Mouse (Mus musculus) granulocyte monocyte progenitor cell, adult 5-6 weeks (primary cell): ENCODE results near the gene Ccdc28b. TPM values are rescaled to one million over a fixed set of nuclear protein-coding genes. Genes with fewer than 3 reads are reported as not detected.
A peak's percentile ranks its signal among the peaks of the same experiment; 100 is the strongest.

Source experiments
- ATAC-seq: replicated peaks from 2 replicates; pipeline ENCODE4 v1.8.0; 2016; ENCODE audit warnings: mild to moderate bottlenecking, moderate TSS enrichment, inconsistent platforms; ENCODE audit not compliant: poor library complexity, severe bottlenecking
- total RNA-seq, 2 experiments: library from RNA; stranded (forward) in 1 of 2; stranded (reverse) in 1 of 2; fragments of 200-712, 200-1000 nt in 1 of 2; fragments of >200 nt in 1 of 2; fragmentation: Nextera tagmentation in 1 of 2; gene quantifications; 2 replicates each; pipeline ENCODE4 v1.2.3; 2014 to 2017

Ccdc28b gene
- total RNA-seq, 2 experiments from 2014 or later = 44.7 to 65.8 TPM

GRCm38 (mm10) chr4:129586943-129587342, 36.8 kb downstream of the Ccdc28b start:
- ATAC-seq = no peak

DNA sequence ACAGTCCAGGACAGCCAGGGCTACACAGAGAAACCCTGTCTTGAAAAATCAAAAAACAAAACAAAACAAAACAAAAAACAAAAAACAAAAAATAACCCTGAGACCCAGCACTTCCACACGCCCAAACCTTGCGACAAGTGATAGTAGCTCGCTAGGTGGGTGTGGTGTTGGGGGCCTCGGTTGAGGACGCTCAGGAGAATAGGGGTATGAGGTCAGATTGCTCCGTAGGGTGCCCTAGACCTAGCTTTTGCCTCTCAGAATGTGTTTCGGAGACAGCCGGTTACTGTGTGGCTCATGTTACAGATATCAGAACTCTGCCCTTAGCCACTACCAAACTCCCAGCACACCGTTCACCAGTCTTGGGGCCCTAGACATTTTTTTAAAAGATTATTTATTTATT, 38.0 kb downstream of the Ccdc28b start:
- no peak for ATAC-seq

GRCm38 (mm10) chr4:129584884-129585608, 38.7 kb downstream of the Ccdc28b start:
- peak; percentile 82 for ATAC-seq

DNA sequence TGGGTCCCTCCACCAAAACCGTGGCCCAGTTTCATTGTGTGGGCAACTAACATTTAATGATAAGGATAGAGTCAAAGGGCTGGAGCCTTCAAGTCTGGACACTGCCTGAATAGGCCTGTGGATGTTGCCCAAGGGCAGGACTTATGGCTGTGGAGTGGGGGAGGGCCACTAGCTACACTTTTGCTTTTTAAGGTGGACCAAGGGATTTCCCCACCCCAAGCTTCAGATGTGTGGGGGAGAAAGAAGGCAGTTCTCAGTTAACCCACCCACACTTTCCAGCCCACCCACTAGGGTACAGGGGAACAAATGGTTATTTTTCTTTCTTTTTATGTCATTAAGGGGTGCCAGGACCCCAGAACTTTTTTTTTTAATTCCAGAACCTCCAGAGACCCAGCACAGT, 39.4 kb downstream of the Ccdc28b start:
- 0 out of 2 replicates have a peak, but pooled peaks have one; percentile 10 for ATAC-seq

DNA sequence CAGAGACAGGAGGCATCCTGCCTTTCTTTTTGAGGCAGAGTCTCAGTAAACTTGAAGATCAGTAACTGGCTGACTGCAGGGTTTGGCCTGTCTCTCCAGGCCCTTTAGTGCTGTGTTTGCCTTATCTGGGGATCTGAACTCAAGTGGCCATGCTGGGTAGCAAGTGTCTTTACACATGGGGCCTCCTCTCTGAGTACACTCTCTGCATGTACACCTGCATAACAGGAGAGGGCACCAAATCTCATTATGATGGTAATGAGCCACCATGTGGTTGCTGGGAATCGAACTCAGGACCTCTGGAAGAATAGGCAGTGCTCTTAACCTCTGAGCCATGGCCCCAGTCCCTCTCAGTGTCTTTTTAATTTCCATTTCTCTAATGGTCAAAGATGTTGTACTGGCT, 41.5 kb downstream of the Ccdc28b start:
- no peak for ATAC-seq

GRCm38 (mm10) chr4:129580347-129580746, 43.4 kb downstream of the Ccdc28b start:
- no peak for ATAC-seq

DNA sequence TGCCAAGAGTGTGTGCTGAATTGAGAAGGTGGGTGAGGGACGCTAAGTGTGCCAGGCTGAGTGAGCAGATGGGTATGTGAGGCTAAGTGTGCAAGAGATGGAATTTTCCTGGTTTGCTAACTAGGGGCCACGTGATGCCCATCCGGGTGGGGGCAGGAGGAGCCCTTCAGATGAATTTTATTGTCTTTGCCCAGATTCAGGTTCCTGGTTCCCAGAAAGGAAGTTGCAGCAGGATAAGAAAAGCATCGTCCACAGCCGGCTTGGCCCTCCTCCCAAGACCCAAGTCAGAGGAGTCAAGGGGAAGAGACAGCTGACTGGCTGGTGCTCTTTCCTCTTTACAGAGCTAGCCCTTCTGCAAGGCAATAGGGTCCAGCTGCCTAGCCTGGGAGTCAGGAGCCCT, 45.3 kb downstream of the Ccdc28b start, which contains the start of gene Fam167b:
Fam167b (minus strand) TSS at position 84 of the 400 bp plus-strand sequence.
- peak; percentile 18; the same call in 1 of the 2 replicates for ATAC-seq

DNA sequence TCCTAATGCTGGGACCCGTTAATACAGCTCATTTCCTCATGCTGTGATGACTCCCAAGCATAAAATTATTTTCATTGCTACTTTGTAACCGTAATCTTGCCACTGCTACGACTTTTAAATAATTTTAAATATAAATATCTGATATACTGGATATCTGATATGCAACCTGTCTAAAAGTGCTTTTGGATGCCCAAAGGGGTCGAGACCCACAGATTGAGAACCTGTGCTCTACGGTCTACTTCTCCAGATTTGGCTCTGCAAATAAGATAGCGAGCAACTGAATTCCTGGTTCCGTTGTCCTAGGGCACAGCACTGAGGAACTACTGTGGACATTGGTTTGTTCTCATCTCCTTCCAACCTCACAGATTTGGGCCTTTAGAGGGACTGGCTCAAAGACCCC, 46.1 kb downstream of the Ccdc28b start:
- no peak for ATAC-seq

DNA sequence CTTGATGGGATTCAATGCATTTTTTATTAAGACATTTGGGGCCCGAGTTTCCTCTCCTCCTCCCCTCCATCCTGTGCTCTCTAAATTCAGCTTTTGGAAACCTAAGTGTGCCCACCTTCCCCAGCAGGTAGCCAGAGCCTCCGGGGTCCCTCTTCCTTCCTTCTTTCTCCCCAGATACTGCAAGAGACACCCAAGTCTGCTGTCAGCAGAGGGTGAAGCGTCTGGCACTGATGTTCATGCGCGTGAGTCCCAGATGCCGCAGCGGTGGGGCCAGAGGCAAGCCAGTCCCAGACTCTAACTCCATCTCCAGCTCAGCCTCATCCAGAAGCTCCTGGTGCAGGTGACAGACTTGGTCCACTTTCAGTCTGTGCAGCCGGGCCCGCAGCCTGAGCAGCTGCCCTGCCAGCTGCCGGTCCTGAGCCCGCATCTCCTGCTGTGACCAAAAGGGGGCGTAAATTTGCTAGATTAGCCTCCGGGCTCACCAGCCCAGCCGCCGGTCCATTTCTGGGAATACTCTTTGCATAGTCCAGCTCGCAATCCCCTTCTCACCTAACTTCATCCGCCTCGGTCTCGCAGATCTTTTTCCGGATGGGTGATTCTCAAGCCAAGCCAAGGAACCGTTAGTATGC, 46.8 kb downstream of the Ccdc28b start:
- ATAC-seq = peak; percentile 60

DNA sequence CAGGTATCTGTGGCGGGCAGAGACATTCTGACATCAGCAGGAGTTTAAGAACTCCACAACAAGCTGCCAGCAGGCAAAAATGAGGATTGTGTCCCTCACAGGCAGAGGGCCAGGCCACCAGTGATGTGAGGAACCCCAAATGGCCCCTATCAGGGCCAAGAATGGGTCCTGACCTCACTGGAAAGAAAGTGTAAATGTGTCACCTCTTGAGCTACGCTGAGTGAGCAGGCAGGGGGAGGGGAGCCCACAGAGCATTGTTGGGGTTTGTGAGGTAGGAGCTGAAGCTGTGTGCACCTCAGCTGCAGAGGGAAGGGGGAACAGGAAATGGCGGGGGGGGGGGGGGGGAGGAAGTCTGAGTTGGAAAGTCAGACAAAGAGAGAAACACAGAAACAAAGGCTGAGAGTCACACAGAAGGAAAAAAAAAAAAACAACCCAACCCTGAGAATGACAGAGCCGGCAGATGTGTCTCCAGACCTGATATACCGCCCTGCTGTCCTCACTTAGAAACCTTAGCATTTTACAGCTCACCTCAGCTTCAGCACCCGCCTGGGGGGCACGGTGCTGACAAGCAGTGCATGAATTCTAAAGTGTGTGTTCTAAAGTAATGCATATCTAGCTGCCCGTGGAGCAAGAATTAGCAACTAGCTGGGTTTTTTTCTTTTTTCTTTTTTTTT, 48.4 kb downstream of the Ccdc28b start:
- ATAC-seq = peak; percentile 77

- ATAC-seq = no peak
These were observed 50.3 kb downstream of the Ccdc28b start, which contains the start of gene Lck for GRCm38 (mm10) chr4:129573430-129573829. TSS of gene Lck (minus strand) at chr4:129573641.

- no peak for ATAC-seq
These were observed 50.7 kb downstream of the Ccdc28b start for GRCm38 (mm10) chr4:129573093-129573370.

GRCm38 (mm10) chr4:129572236-129573092, 51.3 kb downstream of the Ccdc28b start:
- ATAC-seq = no peak

GRCm38 (mm10) chr4:129571551-129572084, 52.1 kb downstream of the Ccdc28b start:
- no peak for ATAC-seq

DNA sequence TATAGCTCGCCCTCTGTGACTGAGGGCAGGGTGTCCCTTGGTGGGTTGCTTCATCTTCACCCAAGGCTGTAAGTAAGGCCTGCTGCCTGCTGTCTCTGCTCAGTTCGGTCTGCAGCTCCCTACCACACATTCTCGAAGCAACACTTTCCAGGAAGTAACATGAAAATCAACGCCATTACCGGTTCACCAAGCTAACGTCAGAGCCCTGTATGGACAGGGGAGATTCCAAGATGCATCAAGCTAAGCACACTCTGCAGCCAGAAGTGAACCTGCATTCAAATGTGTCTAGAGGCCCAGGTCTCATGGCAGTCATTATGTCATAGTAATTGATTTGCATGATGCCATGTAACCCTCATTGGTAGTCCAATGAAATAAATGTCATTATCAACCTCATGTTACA, 53.7 kb downstream of the Ccdc28b start:
- ATAC-seq = no peak

Other genes with a start within 250 kb of the Ccdc28b start
- 0.30 and 5.4 TPM in 2 replicates for gene Zbtb8a, start 245.8 kb downstream of the Ccdc28b start, total RNA-seq (2014; fragmentation: Nextera tagmentation)
- 6.9 and 7.6 TPM in 2 replicates for gene Zbtb8a, start 245.8 kb downstream of the Ccdc28b start, total RNA-seq (2017)
- gene Zbtb8b, start 183.1 kb downstream of the Ccdc28b start, total RNA-seq (2014; fragmentation: Nextera tagmentation) = not detected in 2 replicates
- not detected in 2 replicates for gene Zbtb8b, start 183.1 kb downstream of the Ccdc28b start, total RNA-seq (2017)
- 14.7 and 32.8 TPM in 2 replicates for gene Bsdc1, start 162.4 kb downstream of the Ccdc28b start, total RNA-seq (2014; fragmentation: Nextera tagmentation)
- 17.9 and 23.1 TPM in 2 replicates for gene Bsdc1, start 162.4 kb downstream of the Ccdc28b start, total RNA-seq (2017)
- not detected in 2 replicates for gene Tssk3, start 132.9 kb downstream of the Ccdc28b start, total RNA-seq (2014; fragmentation: Nextera tagmentation)
- not detected in 2 replicates for gene Tssk3, start 132.9 kb downstream of the Ccdc28b start, total RNA-seq (2017)
- not detected in 2 replicates for gene Fam229a, start 132.8 kb downstream of the Ccdc28b start, total RNA-seq (2014; fragmentation: Nextera tagmentation)
- not detected in 2 replicates for gene Fam229a, start 132.8 kb downstream of the Ccdc28b start, total RNA-seq (2017)
- gene Marcksl1, start 110.4 kb downstream of the Ccdc28b start, total RNA-seq (2014; fragmentation: Nextera tagmentation) = 27.6 and 45.5 TPM in 2 replicates
- gene Marcksl1, start 110.4 kb downstream of the Ccdc28b start, total RNA-seq (2017) = 28.4 and 29.9 TPM in 2 replicates
- 109 and 142 TPM in 2 replicates for gene Hdac1, start 81.2 kb downstream of the Ccdc28b start, total RNA-seq (2014; fragmentation: Nextera tagmentation)
- gene Hdac1, start 81.2 kb downstream of the Ccdc28b start, total RNA-seq (2017) = 62.6 and 74.9 TPM in 2 replicates
- gene Lck, start 50.3 kb downstream of the Ccdc28b start, total RNA-seq (2014; fragmentation: Nextera tagmentation) = 0.15 and 5.8 TPM in 2 replicates
- 2.5 and 4.8 TPM in 2 replicates for gene Lck, start 50.3 kb downstream of the Ccdc28b start, total RNA-seq (2017)
- not detected in 2 replicates for gene Fam167b, start 45.4 kb downstream of the Ccdc28b start, total RNA-seq (2014; fragmentation: Nextera tagmentation)
- not detected in 2 replicates for gene Fam167b, start 45.4 kb downstream of the Ccdc28b start, total RNA-seq (2017)
- 335 and 353 TPM in 2 replicates for gene Eif3i, start 23.3 kb downstream of the Ccdc28b start, total RNA-seq (2014; fragmentation: Nextera tagmentation)
- 257 and 296 TPM in 2 replicates for gene Eif3i, start 23.3 kb downstream of the Ccdc28b start, total RNA-seq (2017)
- gene Tmem234, start 23.3 kb downstream of the Ccdc28b start, total RNA-seq (2014; fragmentation: Nextera tagmentation) = 68.9 and 102 TPM in 2 replicates
- gene Tmem234, start 23.3 kb downstream of the Ccdc28b start, total RNA-seq (2017) = 73.9 and 74.9 TPM in 2 replicates
- gene Dcdc2b, start 9.7 kb downstream of the Ccdc28b start, total RNA-seq (2014; fragmentation: Nextera tagmentation) = 1.1 and 4.0 TPM in 2 replicates
- gene Dcdc2b, start 9.7 kb downstream of the Ccdc28b start, total RNA-seq (2017) = not detected in 2 replicates
- gene Iqcc, start 4.8 kb downstream of the Ccdc28b start, total RNA-seq (2014; fragmentation: Nextera tagmentation) = 22.0 and 26.0 TPM in 2 replicates
- 15.0 and 15.7 TPM in 2 replicates for gene Iqcc, start 4.8 kb downstream of the Ccdc28b start, total RNA-seq (2017)
- 40.9 and 50.2 TPM in 2 replicates for gene Txlna, start 17.1 kb upstream of the Ccdc28b start, total RNA-seq (2014; fragmentation: Nextera tagmentation)
- 106 and 107 TPM in 2 replicates for gene Txlna, start 17.1 kb upstream of the Ccdc28b start, total RNA-seq (2017)
- 41.0 and 61.4 TPM in 2 replicates for gene Kpna6, start 48.8 kb upstream of the Ccdc28b start, total RNA-seq (2014; fragmentation: Nextera tagmentation)
- gene Kpna6, start 48.8 kb upstream of the Ccdc28b start, total RNA-seq (2017) = 20.4 and 26.4 TPM in 2 replicates
- gene Tmem39b, start 72.9 kb upstream of the Ccdc28b start, total RNA-seq (2014; fragmentation: Nextera tagmentation) = 15.8 and 44.1 TPM in 2 replicates
- gene Tmem39b, start 72.9 kb upstream of the Ccdc28b start, total RNA-seq (2017) = 6.2 and 12.2 TPM in 2 replicates
- gene Khdrbs1, start 118.4 kb upstream of the Ccdc28b start, total RNA-seq (2014; fragmentation: Nextera tagmentation) = 98.7 and 104 TPM in 2 replicates
- 82.8 and 84.2 TPM in 2 replicates for gene Khdrbs1, start 118.4 kb upstream of the Ccdc28b start, total RNA-seq (2017)
- gene Ptp4a2, start 187.3 kb upstream of the Ccdc28b start, total RNA-seq (2014; fragmentation: Nextera tagmentation) = 277 and 304 TPM in 2 replicates
- gene Ptp4a2, start 187.3 kb upstream of the Ccdc28b start, total RNA-seq (2017) = 345 and 391 TPM in 2 replicates